Mouse (Mus musculus) cortical plate, adult 2 months (tissue): ENCODE results near the gene Muc5b.

Source experiments
- CTCF ChIP-seq: fragments of 200-500 bp; IDR thresholded peaks from 2 replicates; pipeline ENCODE4 v1.5.1; 2011; ENCODE audit warnings: mild to moderate bottlenecking, control low read depth, low read length; ENCODE audit not compliant: insufficient read depth; ENCODE audit errors: extremely low read depth
- POLR2A ChIP-seq: fragments of 200-500 bp; IDR thresholded peaks from 2 replicates; pipeline ENCODE4 v1.6.1; 2011; ENCODE audit warnings: mild to moderate bottlenecking, low read length, control low read depth; ENCODE audit not compliant: insufficient read depth; ENCODE audit errors: extremely low read depth

DNA sequence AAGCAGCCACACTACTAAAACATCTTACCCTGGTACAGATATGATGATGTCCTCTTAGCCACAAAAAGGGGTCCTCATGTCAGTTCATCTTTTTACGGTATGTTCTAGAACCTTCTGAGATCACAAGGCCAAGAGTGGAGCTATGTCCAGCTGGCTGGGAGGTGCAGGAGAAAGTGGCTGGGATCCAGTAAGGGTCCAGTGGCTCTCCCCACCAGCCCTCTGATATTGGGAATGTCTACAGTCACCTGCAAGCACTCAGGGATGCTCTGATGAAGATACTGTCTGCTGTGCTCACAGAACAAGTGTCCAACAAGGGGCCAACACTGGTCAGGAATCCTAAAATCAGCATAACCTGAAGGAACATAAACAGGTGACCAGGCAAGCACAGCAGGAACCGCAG, 79.5 kb downstream of the Muc5b start, which contains the start of gene Tollip:
- TF ChIP-seq POLR2A (no peak), CTCF (no peak)
